Mouse (Mus musculus): ENCODE data around the gene Prox2. TPM values are rescaled to one million over a fixed set of nuclear protein-coding genes. Genes with fewer than 3 reads are reported as not detected.
A peak's percentile ranks its signal among the peaks of the same experiment; 100 is the strongest.

Gene Prox2
- polyA plus RNA-seq, 1 experiment from 2014 or later, result 6.4 TPM

DNA sequence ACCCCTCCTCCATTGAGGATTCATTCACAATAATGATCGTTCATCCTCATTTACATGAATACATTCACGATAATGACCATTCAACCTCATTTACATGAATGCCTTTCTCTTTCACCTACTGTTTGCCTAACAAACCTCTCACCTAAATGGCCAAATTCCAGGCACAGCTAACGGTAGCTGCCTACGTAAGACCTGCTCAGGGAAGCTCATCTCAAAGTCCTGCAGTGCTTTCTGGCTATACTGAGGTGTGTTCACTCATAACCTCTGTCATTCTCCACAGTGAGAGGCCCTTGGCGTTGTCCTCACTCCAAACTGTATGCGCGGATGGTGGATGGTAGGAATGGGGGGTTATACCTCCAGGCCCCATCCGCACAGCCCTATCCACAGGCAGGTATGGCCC is 5.8 kb downstream of the Prox2 start:
- WGBS, result 84% methylated on average over 8 of the region's 8 CpGs
- Histone ChIP-seq H3K36me3 (ENCODE audit: control insufficient read depth, insufficient read depth, low read length) (no peaks in the 10 kb centered on the region), H3K4me2 (ENCODE audit: low read depth, low read length) (no peak overlapping the region), H3K9me3 (ENCODE audit: control insufficient read depth, low read length) (no peaks in the 10 kb centered on the region), H3K27me3 (ENCODE audit: control insufficient read depth, insufficient read depth, low read depth, low read length) (no peaks in the 10 kb centered on the region), H3K9ac (ENCODE audit: low read length) (no peak overlapping the region), H3K4me1 (replicated peaks; ENCODE audit: control insufficient read depth, insufficient read depth, low read length) (peaks cover 5% of the 10 kb centered on the region), H3K4me3 (ENCODE audit: low read length) (no peak overlapping the region), H3K27ac (ENCODE audit: low read length) (no peak overlapping the region)
- ATAC-seq (ENCODE audit: low read depth), result no peak

DNA sequence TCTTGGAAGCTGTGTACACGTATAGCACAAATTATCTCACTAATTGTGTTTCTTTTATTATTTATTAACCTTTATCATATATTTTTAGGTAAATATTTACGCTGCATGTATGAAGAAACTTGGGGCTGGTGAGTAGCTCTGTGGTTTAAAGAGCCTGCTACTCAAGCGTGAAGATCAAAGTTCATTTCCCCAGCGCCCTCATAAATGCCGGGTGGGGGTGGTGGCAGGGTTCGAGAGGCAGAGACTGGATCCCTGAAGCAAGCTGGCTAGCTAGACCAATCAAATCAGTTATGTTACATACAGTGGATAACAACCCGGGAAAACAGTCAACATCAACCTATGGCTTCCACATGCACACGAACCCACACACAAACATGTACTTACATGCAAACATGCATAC is 7.5 kb downstream of the Prox2 start:
- 74% methylated on average over 8 of the region's 8 CpGs for WGBS

DNA sequence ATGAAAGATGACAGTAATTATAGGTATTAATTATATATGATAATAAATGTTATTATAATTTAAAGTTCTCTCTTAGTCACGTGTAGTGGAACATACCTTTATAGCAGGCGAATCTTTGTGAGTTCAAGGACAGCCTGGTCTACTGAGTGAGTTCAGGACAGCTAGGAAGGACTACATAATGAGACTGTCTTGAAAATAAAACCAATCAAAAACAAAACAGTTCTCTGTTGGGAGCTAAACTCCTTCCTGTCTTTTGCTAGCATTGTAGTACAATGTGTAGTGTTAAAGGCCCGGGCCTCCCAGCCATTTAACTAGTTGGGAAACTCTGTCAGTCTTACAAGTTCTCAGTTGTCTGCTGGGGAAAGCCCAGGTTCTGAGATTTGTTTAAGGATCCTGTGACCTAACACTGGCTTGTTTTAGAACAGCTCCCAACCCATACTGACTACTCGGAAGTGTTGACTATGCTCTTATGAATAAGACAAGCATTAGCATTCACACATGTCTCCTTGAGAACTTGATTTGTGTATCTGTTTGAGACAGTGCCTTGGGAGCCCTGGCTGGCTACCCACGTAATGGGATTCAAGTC is 8.9 kb downstream of the Prox2 start:
- WGBS, result 76% methylated on average over 5 of the region's 5 CpGs

More for the DNA sequence above, 7.5 kb downstream of the Prox2 start:
- no peaks in the 10 kb centered on the region for H3K36me3 ChIP-seq (ENCODE audit: control insufficient read depth, insufficient read depth, low read length)
- no peaks in the 10 kb centered on the region for H3K9me3 ChIP-seq (ENCODE audit: control insufficient read depth, low read length)
- H3K4me2 ChIP-seq (ENCODE audit: low read depth, low read length), result no peak overlapping the region
- H3K27me3 ChIP-seq (ENCODE audit: control insufficient read depth, insufficient read depth, low read depth, low read length), result no peaks in the 10 kb centered on the region
- ATAC-seq (ENCODE audit: low read depth), result no peak
- no peak overlapping the region for H3K27ac ChIP-seq (ENCODE audit: low read length)
- H3K4me1 ChIP-seq (replicated peaks; ENCODE audit: control insufficient read depth, insufficient read depth, low read length), result no peaks in the 10 kb centered on the region; the same call in 1 of the 2 replicates
- H3K9ac ChIP-seq (ENCODE audit: low read length), result no peak overlapping the region
- no peak overlapping the region for H3K4me3 ChIP-seq (ENCODE audit: low read length)

DNA sequence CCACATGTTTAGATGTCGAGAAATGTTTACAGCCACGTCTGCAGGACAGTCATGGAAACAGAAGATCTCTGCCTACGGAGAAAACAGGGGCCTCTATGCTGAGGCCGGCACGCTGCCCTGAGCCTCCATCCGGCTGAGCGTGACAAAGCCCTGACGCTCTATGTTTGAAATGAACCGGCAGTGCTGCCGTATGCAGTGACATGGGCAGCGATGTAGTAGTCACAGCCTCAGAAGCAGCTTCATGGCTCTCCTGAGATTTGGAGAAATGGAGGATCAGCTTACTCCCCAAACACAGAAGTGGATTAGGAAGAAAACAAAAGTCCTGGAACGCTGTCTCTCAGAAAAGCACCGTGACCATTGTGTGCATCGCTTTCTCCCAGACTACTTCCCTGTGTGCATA is 9.6 kb downstream of the Prox2 start:
- 60% methylated on average over 14 of the region's 14 CpGs for WGBS
- H3K27me3 ChIP-seq (ENCODE audit: control insufficient read depth, insufficient read depth, low read depth, low read length), result no peaks in the 10 kb centered on the region
- H3K9me3 ChIP-seq (ENCODE audit: control insufficient read depth, low read length), result no peaks in the 10 kb centered on the region
- no peak overlapping the region for H3K9ac ChIP-seq (ENCODE audit: low read length)
- no peak for ATAC-seq (ENCODE audit: low read depth)
- no peak overlapping the region for H3K4me2 ChIP-seq (ENCODE audit: low read depth, low read length)
- H3K4me3 ChIP-seq (ENCODE audit: low read length), result no peak overlapping the region
- H3K36me3 ChIP-seq (ENCODE audit: control insufficient read depth, insufficient read depth, low read length), result no peaks in the 10 kb centered on the region
- no peaks in the 10 kb centered on the region for H3K4me1 ChIP-seq (replicated peaks; ENCODE audit: control insufficient read depth, insufficient read depth, low read length)
- H3K27ac ChIP-seq (ENCODE audit: low read length), result no peak overlapping the region

More for the DNA sequence above, 8.9 kb downstream of the Prox2 start:
- no peak overlapping the region for H3K27ac ChIP-seq (ENCODE audit: low read length)
- H3K27me3 ChIP-seq (ENCODE audit: control insufficient read depth, insufficient read depth, low read depth, low read length), result no peaks in the 10 kb centered on the region
- no peak overlapping the region for H3K4me3 ChIP-seq (ENCODE audit: low read length)
- H3K4me1 ChIP-seq (replicated peaks; ENCODE audit: control insufficient read depth, insufficient read depth, low read length), result no peaks in the 10 kb centered on the region; the same call in 1 of the 2 replicates
- no peaks in the 10 kb centered on the region for H3K36me3 ChIP-seq (ENCODE audit: control insufficient read depth, insufficient read depth, low read length)
- no peak overlapping the region for H3K9ac ChIP-seq (ENCODE audit: low read length)
- no peaks in the 10 kb centered on the region for H3K9me3 ChIP-seq (ENCODE audit: control insufficient read depth, low read length)
- H3K4me2 ChIP-seq (ENCODE audit: low read depth, low read length), result no peak overlapping the region
- ATAC-seq (ENCODE audit: low read depth), result no peak

DNA sequence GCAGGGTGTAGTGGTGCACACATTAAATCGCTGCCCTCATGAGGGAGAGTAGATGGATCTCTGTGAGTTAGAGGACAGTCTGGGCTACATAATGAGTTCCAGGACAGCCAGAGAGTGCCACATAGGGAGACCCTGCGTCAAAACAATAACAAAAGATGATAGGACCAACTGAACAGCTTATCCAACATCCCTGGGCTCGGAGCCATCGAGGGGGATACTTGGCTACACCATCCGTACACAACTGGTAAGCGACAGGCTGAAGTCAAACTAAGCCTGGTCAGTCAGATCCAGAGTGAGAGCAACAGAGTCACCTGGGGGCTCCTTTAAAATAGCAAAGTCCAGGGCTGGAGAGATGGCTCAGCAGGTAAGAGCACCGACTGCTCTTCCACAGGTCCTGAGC is 14.7 kb downstream of the Prox2 start:
- no peak for ATAC-seq (ENCODE audit: low read depth)
- H3K27ac ChIP-seq (ENCODE audit: low read length), result no peak overlapping the region

DNA sequence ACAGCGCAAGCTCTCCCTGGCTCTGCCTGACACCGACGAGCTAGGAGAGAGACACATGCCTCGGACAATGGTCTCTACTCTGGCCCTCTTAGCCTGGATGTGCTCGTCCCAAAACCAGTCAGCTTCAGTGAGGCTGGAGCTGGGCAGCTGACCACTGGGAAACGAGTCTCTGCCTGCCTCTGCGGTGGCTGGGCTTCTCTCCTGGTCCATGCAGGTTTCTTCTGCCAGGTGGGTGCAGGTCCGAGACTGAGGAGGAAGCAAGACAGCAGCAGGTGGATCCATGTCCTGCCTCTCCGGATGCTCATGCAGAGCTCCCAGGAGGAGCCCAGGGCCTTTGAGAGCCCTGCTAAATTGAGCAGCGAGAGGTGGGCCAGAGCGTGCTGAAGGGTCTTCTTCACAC is 15.4 kb downstream of the Prox2 start:
- no peak for ATAC-seq (ENCODE audit: low read depth)
- Histone ChIP-seq H3K9ac (ENCODE audit: low read length) (no peak overlapping the region), H3K27me3 (ENCODE audit: control insufficient read depth, insufficient read depth, low read depth, low read length) (no peaks in the 10 kb centered on the region), H3K4me1 (replicated peaks; ENCODE audit: control insufficient read depth, insufficient read depth, low read length) (no peaks in the 10 kb centered on the region), H3K36me3 (ENCODE audit: control insufficient read depth, insufficient read depth, low read length) (no peaks in the 10 kb centered on the region), H3K9me3 (ENCODE audit: control insufficient read depth, low read length) (no peaks in the 10 kb centered on the region), H3K27ac (ENCODE audit: low read length) (no peak overlapping the region), H3K4me2 (ENCODE audit: low read depth, low read length) (no peak overlapping the region), H3K4me3 (ENCODE audit: low read length) (no peak overlapping the region)
- 81% methylated on average over 11 of the region's 11 CpGs for WGBS

More for the DNA sequence above, 14.7 kb downstream of the Prox2 start:
- Histone ChIP-seq H3K27me3 (ENCODE audit: control insufficient read depth, insufficient read depth, low read depth, low read length) (no peaks in the 10 kb centered on the region), H3K4me1 (replicated peaks; ENCODE audit: control insufficient read depth, insufficient read depth, low read length) (no peaks in the 10 kb centered on the region), H3K4me2 (ENCODE audit: low read depth, low read length) (no peak overlapping the region), H3K9me3 (ENCODE audit: control insufficient read depth, low read length) (no peaks in the 10 kb centered on the region), H3K9ac (ENCODE audit: low read length) (no peak overlapping the region), H3K36me3 (ENCODE audit: control insufficient read depth, insufficient read depth, low read length) (no peaks in the 10 kb centered on the region), H3K4me3 (ENCODE audit: low read length) (no peak overlapping the region)
- 66% methylated on average over 7 of the region's 7 CpGs for WGBS

DNA sequence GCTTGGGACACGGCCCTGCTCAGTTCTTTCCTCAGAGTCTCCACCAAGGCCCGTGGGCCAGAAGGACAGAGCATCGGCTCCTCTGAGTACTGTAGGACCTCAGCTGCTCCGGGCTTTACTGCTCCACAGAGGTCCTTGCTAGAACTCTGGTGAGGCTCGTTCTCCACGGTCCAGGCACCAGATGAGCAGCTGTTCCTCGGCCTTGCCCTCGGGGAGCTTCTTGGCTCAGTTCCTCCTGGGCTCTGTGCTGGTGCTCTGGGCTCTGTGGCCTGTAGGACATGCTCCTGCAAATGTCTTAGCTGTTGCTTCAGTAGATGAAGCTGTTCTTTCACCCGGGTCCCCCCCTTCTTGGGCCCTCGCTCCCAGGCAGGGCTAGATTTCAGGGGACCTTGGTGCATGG is 15.9 kb downstream of the Prox2 start:
- WGBS, result 66% methylated on average over 10 of the region's 10 CpGs
- H3K4me2 ChIP-seq (ENCODE audit: low read depth, low read length), result no peak overlapping the region
- no peaks in the 10 kb centered on the region for H3K27me3 ChIP-seq (ENCODE audit: control insufficient read depth, insufficient read depth, low read depth, low read length)
- no peak overlapping the region for H3K27ac ChIP-seq (ENCODE audit: low read length)
- H3K36me3 ChIP-seq (ENCODE audit: control insufficient read depth, insufficient read depth, low read length), result no peaks in the 10 kb centered on the region
- H3K4me1 ChIP-seq (replicated peaks; ENCODE audit: control insufficient read depth, insufficient read depth, low read length), result no peaks in the 10 kb centered on the region
- no peak overlapping the region for H3K9ac ChIP-seq (ENCODE audit: low read length)
- H3K9me3 ChIP-seq (ENCODE audit: control insufficient read depth, low read length), result no peaks in the 10 kb centered on the region
- peak; percentile 22; the same call in 1 of the 2 replicates for ATAC-seq (ENCODE audit: low read depth)
- H3K4me3 ChIP-seq (ENCODE audit: low read length), result no peak overlapping the region

DNA sequence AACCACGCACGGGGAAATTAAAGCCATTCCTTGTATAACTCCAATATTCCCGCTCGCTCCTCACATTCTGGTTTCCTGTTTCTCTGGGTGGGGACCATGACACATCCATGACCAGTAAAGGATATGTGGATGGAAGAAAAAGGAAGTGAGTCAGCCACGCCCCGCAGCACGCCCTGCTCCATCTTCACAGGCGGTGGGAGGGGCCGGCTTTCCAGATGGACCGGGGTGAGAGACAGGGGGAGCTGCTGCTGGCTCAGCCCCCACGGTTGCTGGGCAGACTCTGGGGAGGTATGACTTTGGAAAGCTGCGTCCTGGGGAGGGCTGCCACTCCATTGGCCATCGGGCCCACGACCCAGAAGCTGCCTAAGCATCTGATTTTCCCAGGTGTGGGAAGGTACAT is 16.5 kb downstream of the Prox2 start:
- no peak overlapping the region for H3K27ac ChIP-seq (ENCODE audit: low read length)
- 0 out of 2 replicates have a peak, but pooled peaks cover 1% of the 10 kb centered on the region for H3K9me3 ChIP-seq (ENCODE audit: control insufficient read depth, low read length)
- H3K36me3 ChIP-seq (ENCODE audit: control insufficient read depth, insufficient read depth, low read length), result no peaks in the 10 kb centered on the region
- 21% methylated on average over 14 of the region's 14 CpGs for WGBS
- H3K9ac ChIP-seq (ENCODE audit: low read length), result no peak overlapping the region
- peak overlapping the region; percentile 14; the same call in 1 of the 2 replicates for H3K4me2 ChIP-seq (ENCODE audit: low read depth, low read length)
- no peaks in the 10 kb centered on the region for H3K27me3 ChIP-seq (ENCODE audit: control insufficient read depth, insufficient read depth, low read depth, low read length)
- no peak overlapping the region for H3K4me3 ChIP-seq (ENCODE audit: low read length)
- H3K4me1 ChIP-seq (replicated peaks; ENCODE audit: control insufficient read depth, insufficient read depth, low read length), result no peaks in the 10 kb centered on the region
- peak; percentile 85 for ATAC-seq (ENCODE audit: low read depth)

DNA sequence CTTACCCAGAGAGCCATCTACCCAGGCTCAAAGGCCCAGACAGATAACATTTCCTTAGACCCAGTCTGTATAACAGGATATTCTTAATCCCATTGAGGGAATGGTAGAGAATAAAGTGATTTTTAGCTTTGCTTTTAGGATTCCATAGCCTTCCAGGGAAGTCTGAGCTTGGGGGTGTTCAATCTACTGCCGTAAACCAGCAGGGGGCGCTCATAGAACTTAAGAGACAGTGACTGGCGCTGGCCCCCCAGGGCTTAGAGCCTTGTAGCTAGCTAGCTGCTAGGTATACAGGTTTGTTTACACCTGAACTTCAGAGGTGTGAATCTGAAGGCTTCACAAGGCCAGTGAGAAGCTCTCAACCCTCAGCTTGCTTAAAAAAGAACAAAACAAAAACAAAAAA is 18.3 kb downstream of the Prox2 start:
- Histone ChIP-seq H3K4me1 (replicated peaks; ENCODE audit: control insufficient read depth, insufficient read depth, low read length) (no peaks in the 10 kb centered on the region), H3K36me3 (ENCODE audit: control insufficient read depth, insufficient read depth, low read length) (peaks cover 7% of the 10 kb centered on the region; the same call in 1 of the 2 replicates), H3K27ac (ENCODE audit: low read length) (no peak overlapping the region), H3K9me3 (ENCODE audit: control insufficient read depth, low read length) (0 out of 2 replicates have a peak, but pooled peaks cover 3% of the 10 kb centered on the region), H3K9ac (ENCODE audit: low read length) (no peak overlapping the region), H3K4me3 (ENCODE audit: low read length) (no peak overlapping the region), H3K27me3 (ENCODE audit: control insufficient read depth, insufficient read depth, low read depth, low read length) (no peaks in the 10 kb centered on the region), H3K4me2 (ENCODE audit: low read depth, low read length) (no peak overlapping the region)
- WGBS, result 4% methylated on average over 3 of the region's 3 CpGs
- 0 out of 2 replicates have a peak, but pooled peaks have one; percentile 35 for ATAC-seq (ENCODE audit: low read depth)

Measured in lung, embryonic 16.5 days (tissue).